Mouse (Mus musculus): ENCODE results near the gene Cnnm3. TPM values are rescaled to one million over a fixed set of nuclear protein-coding genes. Genes with fewer than 3 reads are reported as not detected.

Cnnm3 gene
- polyA plus RNA-seq, 1 experiment from 2014 or later: 3.5 TPM

GRCm38 (mm10) chr1:36474646-36475045 lies 37.0 kb upstream of the Cnnm3 start:
- Histone ChIP-seq H3K4me1 (ENCODE audit: control insufficient read depth, insufficient read depth, low read length) (peaks cover 8% of the 10 kb centered on the region), H3K9ac (replicated peaks; ENCODE audit: low read length) (no peak overlapping the region), H3K4me3 (ENCODE audit: low read depth, low read length) (0 out of 2 replicates have a peak overlapping the region, but pooled peaks have one; percentile 6), H3K4me2 (ENCODE audit: low read depth, low read length) (peak overlapping the region; percentile 24; the same call in 1 of the 2 replicates), H3K27me3 (ENCODE audit: control insufficient read depth, insufficient read depth, low read length) (no peaks in the 10 kb centered on the region), H3K36me3 (replicated peaks; ENCODE audit: control insufficient read depth, insufficient read depth, low read depth, low read length) (no peaks in the 10 kb centered on the region), H3K9me3 (replicated peaks; ENCODE audit: control insufficient read depth, low read length) (no peaks in the 10 kb centered on the region), H3K27ac (replicated peaks; ENCODE audit: low read depth, low read length) (no peak overlapping the region)
- ATAC-seq (replicated peaks; ENCODE audit: insufficient number of reproducible peaks, low FRiP score, low TSS enrichment, low read depth): no peak
- no peak for DNase-seq (ENCODE audit: low spot score)
- 50% methylated on average over 3 of the region's 3 CpGs for WGBS

- peak overlapping the region; percentile 17 for H3K4me2 ChIP-seq (ENCODE audit: low read depth, low read length)
- H3K27ac ChIP-seq (replicated peaks; ENCODE audit: low read depth, low read length): no peak overlapping the region
- peaks cover 8% of the 10 kb centered on the region for H3K4me1 ChIP-seq (ENCODE audit: control insufficient read depth, insufficient read depth, low read length)
- 37% methylated on average over 8 of the region's 8 CpGs for WGBS
- peak overlapping the region; percentile 4; the same call in 1 of the 2 replicates for H3K9ac ChIP-seq (replicated peaks; ENCODE audit: low read length)
- H3K9me3 ChIP-seq (replicated peaks; ENCODE audit: control insufficient read depth, low read length): no peaks in the 10 kb centered on the region
- H3K4me3 ChIP-seq (ENCODE audit: low read depth, low read length): 0 out of 2 replicates have a peak overlapping the region, but pooled peaks have one; percentile 6
- ATAC-seq (replicated peaks; ENCODE audit: insufficient number of reproducible peaks, low FRiP score, low TSS enrichment, low read depth) (no peak), DNase-seq (ENCODE audit: low spot score) (peak; percentile 45)
- H3K27me3 ChIP-seq (ENCODE audit: control insufficient read depth, insufficient read depth, low read length): no peaks in the 10 kb centered on the region
- H3K36me3 ChIP-seq (replicated peaks; ENCODE audit: control insufficient read depth, insufficient read depth, low read depth, low read length): no peaks in the 10 kb centered on the region
Measured at GRCm38 (mm10) chr1:36475480-36476110, 36.1 kb upstream of the Cnnm3 start.

GRCm38 (mm10) chr1:36476426-36476825 lies 35.2 kb upstream of the Cnnm3 start:
- DNase-seq (ENCODE audit: low spot score): no peak
- ATAC-seq (replicated peaks; ENCODE audit: insufficient number of reproducible peaks, low FRiP score, low TSS enrichment, low read depth): no peak
- no peak overlapping the region for H3K27ac ChIP-seq (replicated peaks; ENCODE audit: low read depth, low read length)
- WGBS: 77% methylated on average over 7 of the region's 7 CpGs
- no peaks in the 10 kb centered on the region for H3K27me3 ChIP-seq (ENCODE audit: control insufficient read depth, insufficient read depth, low read length)
- no peaks in the 10 kb centered on the region for H3K36me3 ChIP-seq (replicated peaks; ENCODE audit: control insufficient read depth, insufficient read depth, low read depth, low read length)
- no peak overlapping the region for H3K4me2 ChIP-seq (ENCODE audit: low read depth, low read length)
- H3K9ac ChIP-seq (replicated peaks; ENCODE audit: low read length): no peak overlapping the region
- no peaks in the 10 kb centered on the region for H3K9me3 ChIP-seq (replicated peaks; ENCODE audit: control insufficient read depth, low read length)
- H3K4me3 ChIP-seq (ENCODE audit: low read depth, low read length): no peak overlapping the region
- peaks cover 8% of the 10 kb centered on the region for H3K4me1 ChIP-seq (ENCODE audit: control insufficient read depth, insufficient read depth, low read length)

GRCm38 (mm10) chr1:36478343-36478795 lies 33.3 kb upstream of the Cnnm3 start:
- H3K9ac ChIP-seq (replicated peaks; ENCODE audit: low read length): no peak overlapping the region
- no peak overlapping the region for H3K27ac ChIP-seq (replicated peaks; ENCODE audit: low read depth, low read length)
- H3K4me2 ChIP-seq (ENCODE audit: low read depth, low read length): no peak overlapping the region
- no peak overlapping the region for H3K4me3 ChIP-seq (ENCODE audit: low read depth, low read length)
- peaks cover 5% of the 10 kb centered on the region; the same call in 1 of the 2 replicates for H3K4me1 ChIP-seq (ENCODE audit: control insufficient read depth, insufficient read depth, low read length)
- no peaks in the 10 kb centered on the region for H3K9me3 ChIP-seq (replicated peaks; ENCODE audit: control insufficient read depth, low read length)
- no peak for ATAC-seq (replicated peaks; ENCODE audit: insufficient number of reproducible peaks, low FRiP score, low TSS enrichment, low read depth)
- H3K27me3 ChIP-seq (ENCODE audit: control insufficient read depth, insufficient read depth, low read length): no peaks in the 10 kb centered on the region
- no peaks in the 10 kb centered on the region for H3K36me3 ChIP-seq (replicated peaks; ENCODE audit: control insufficient read depth, insufficient read depth, low read depth, low read length)
- 66% methylated on average over 2 of the region's 2 CpGs for WGBS
- DNase-seq (ENCODE audit: low spot score): no peak

- ATAC-seq (replicated peaks; ENCODE audit: insufficient number of reproducible peaks, low FRiP score, low TSS enrichment, low read depth) (no peak), DNase-seq (ENCODE audit: low spot score) (no peak)
- no peaks in the 10 kb centered on the region for H3K36me3 ChIP-seq (replicated peaks; ENCODE audit: control insufficient read depth, insufficient read depth, low read depth, low read length)
- no peak overlapping the region for H3K27ac ChIP-seq (replicated peaks; ENCODE audit: low read depth, low read length)
- no peaks in the 10 kb centered on the region for H3K4me1 ChIP-seq (ENCODE audit: control insufficient read depth, insufficient read depth, low read length)
- no peaks in the 10 kb centered on the region for H3K27me3 ChIP-seq (ENCODE audit: control insufficient read depth, insufficient read depth, low read length)
- no peak overlapping the region for H3K4me2 ChIP-seq (ENCODE audit: low read depth, low read length)
- no peak overlapping the region for H3K9ac ChIP-seq (replicated peaks; ENCODE audit: low read length)
- H3K4me3 ChIP-seq (ENCODE audit: low read depth, low read length): no peak overlapping the region
- WGBS: 92% methylated on average over 12 of the region's 12 CpGs
- no peaks in the 10 kb centered on the region for H3K9me3 ChIP-seq (replicated peaks; ENCODE audit: control insufficient read depth, low read length)
Measured at GRCm38 (mm10) chr1:36479903-36480899, 31.5 kb upstream of the Cnnm3 start.

GRCm38 (mm10) chr1:36483825-36484224 lies 27.8 kb upstream of the Cnnm3 start:
- no peak overlapping the region for H3K9ac ChIP-seq (replicated peaks; ENCODE audit: low read length)
- no peak overlapping the region for H3K27ac ChIP-seq (replicated peaks; ENCODE audit: low read depth, low read length)
- H3K36me3 ChIP-seq (replicated peaks; ENCODE audit: control insufficient read depth, insufficient read depth, low read depth, low read length): no peaks in the 10 kb centered on the region
- WGBS: 34% methylated on average over 4 of the region's 4 CpGs
- ATAC-seq (replicated peaks; ENCODE audit: insufficient number of reproducible peaks, low FRiP score, low TSS enrichment, low read depth): no peak
- no peaks in the 10 kb centered on the region for H3K9me3 ChIP-seq (replicated peaks; ENCODE audit: control insufficient read depth, low read length)
- no peak for DNase-seq (ENCODE audit: low spot score)
- H3K4me1 ChIP-seq (ENCODE audit: control insufficient read depth, insufficient read depth, low read length): no peaks in the 10 kb centered on the region
- H3K4me3 ChIP-seq (ENCODE audit: low read depth, low read length): no peak overlapping the region
- H3K27me3 ChIP-seq (ENCODE audit: control insufficient read depth, insufficient read depth, low read length): no peaks in the 10 kb centered on the region
- H3K4me2 ChIP-seq (ENCODE audit: low read depth, low read length): no peak overlapping the region

- Histone ChIP-seq H3K9ac (replicated peaks; ENCODE audit: low read length) (no peak overlapping the region), H3K36me3 (replicated peaks; ENCODE audit: control insufficient read depth, insufficient read depth, low read depth, low read length) (no peaks in the 10 kb centered on the region), H3K4me1 (ENCODE audit: control insufficient read depth, insufficient read depth, low read length) (no peaks in the 10 kb centered on the region), H3K9me3 (replicated peaks; ENCODE audit: control insufficient read depth, low read length) (no peaks in the 10 kb centered on the region), H3K27ac (replicated peaks; ENCODE audit: low read depth, low read length) (no peak overlapping the region), H3K27me3 (ENCODE audit: control insufficient read depth, insufficient read depth, low read length) (no peaks in the 10 kb centered on the region), H3K4me3 (ENCODE audit: low read depth, low read length) (no peak overlapping the region), H3K4me2 (ENCODE audit: low read depth, low read length) (no peak overlapping the region)
- DNase-seq (ENCODE audit: low spot score) (no peak), ATAC-seq (replicated peaks; ENCODE audit: insufficient number of reproducible peaks, low FRiP score, low TSS enrichment, low read depth) (no peak)
- 76% methylated on average over 7 of the region's 7 CpGs for WGBS
Measured at GRCm38 (mm10) chr1:36485080-36485479, 26.6 kb upstream of the Cnnm3 start.

- Histone ChIP-seq H3K9me3 (replicated peaks; ENCODE audit: control insufficient read depth, low read length) (no peaks in the 10 kb centered on the region), H3K9ac (replicated peaks; ENCODE audit: low read length) (no peak overlapping the region), H3K4me3 (ENCODE audit: low read depth, low read length) (no peak overlapping the region), H3K36me3 (replicated peaks; ENCODE audit: control insufficient read depth, insufficient read depth, low read depth, low read length) (no peaks in the 10 kb centered on the region), H3K4me1 (ENCODE audit: control insufficient read depth, insufficient read depth, low read length) (no peaks in the 10 kb centered on the region), H3K27me3 (ENCODE audit: control insufficient read depth, insufficient read depth, low read length) (no peaks in the 10 kb centered on the region), H3K27ac (replicated peaks; ENCODE audit: low read depth, low read length) (no peak overlapping the region), H3K4me2 (ENCODE audit: low read depth, low read length) (no peak overlapping the region)
- DNase-seq (ENCODE audit: low spot score) (no peak), ATAC-seq (replicated peaks; ENCODE audit: insufficient number of reproducible peaks, low FRiP score, low TSS enrichment, low read depth) (no peak)
- 75% methylated on average over 9 of the region's 9 CpGs for WGBS
Measured at GRCm38 (mm10) chr1:36487111-36487510, 24.6 kb upstream of the Cnnm3 start.
